Mouse (Mus musculus) myocyte (in vitro differentiated cells): ENCODE results near the gene Ugt1a8.

Experiments
- CEBPB ChIP-seq: IDR thresholded peaks from 2 replicates; pipeline ENCODE4 v1.6.1; 2011; ENCODE audit warnings: mild to moderate bottlenecking, moderate library complexity; ENCODE audit not compliant: poor library complexity, insufficient read depth, severe bottlenecking
- POLR2A ChIP-seq: IDR thresholded peaks from one replicate; pipeline ENCODE4 v1.6.1; 2011; ENCODE audit warnings: low read depth, mild to moderate bottlenecking, control low read depth, moderate library complexity; ENCODE audit not compliant: insufficient read length

DNA sequence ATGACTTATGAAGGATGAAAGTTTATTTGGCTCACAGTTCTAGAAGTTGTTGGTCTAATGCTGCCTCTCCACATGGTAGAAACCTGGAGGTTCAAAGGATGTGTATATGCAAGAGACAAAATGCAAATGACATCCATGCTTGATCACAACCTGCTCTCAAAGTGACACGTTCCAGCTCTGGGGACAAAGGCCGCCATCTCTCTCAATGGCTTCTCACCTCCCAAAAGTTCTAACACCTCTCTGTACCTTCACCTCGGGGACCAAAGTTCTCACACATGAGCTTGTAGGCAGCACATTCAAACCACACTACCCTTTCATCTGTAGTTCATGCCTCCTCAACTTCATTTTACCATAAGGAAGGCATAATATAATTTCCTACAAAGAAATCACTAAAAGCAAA, 130.0 kb downstream of the Ugt1a8 start:
- TF ChIP-seq POLR2A, result no peak
- no peak for TF ChIP-seq CEBPB
